Mouse (Mus musculus) stomach, postnatal 0 days (tissue): ENCODE measurements around the gene Slc29a3. TPM values are rescaled to one million over a fixed set of nuclear protein-coding genes. Genes with fewer than 3 reads are reported as not detected.

Experiments used
- ATAC-seq: fragments of 200-750 bp; cut with Nextera tagmentation; 2 replicates; pipeline ENCODE4 v1.8.0; 2017; ENCODE audit not compliant: low FRiP score, low TSS enrichment
- DNase-seq: peaks from one replicate; pipeline ENCODE4 v3.0.0-alpha.2; 2016; ENCODE audit warnings: low spot score
- H3K27ac ChIP-seq: fragments of 300-500 bp; sonication (generic); replicated peaks from 2 replicates; pipeline ENCODE4 v1.5.1; 2014; ENCODE audit warnings: mild to moderate bottlenecking, control low read depth
- H3K27me3 ChIP-seq: fragments of 300-500 bp; sonication (generic); 2 replicates; pipeline ENCODE4 v1.6.1; 2014; ENCODE audit warnings: low read length; ENCODE audit not compliant: control insufficient read depth, insufficient read depth
- H3K36me3 ChIP-seq: fragments of 300-500 bp; sonication (generic); 2 replicates; pipeline ENCODE4 v1.6.1; 2014; ENCODE audit warnings: low read length, mixed read lengths; ENCODE audit not compliant: control insufficient read depth, insufficient read depth
- H3K4me1 ChIP-seq: fragments of 300-500 bp; sonication (generic); replicated peaks from 2 replicates; pipeline ENCODE4 v1.6.1; 2014; ENCODE audit warnings: antibody characterized with exemption; ENCODE audit not compliant: control insufficient read depth, insufficient read depth
- H3K4me2 ChIP-seq: fragments of 300-500 bp; sonication (generic); replicated peaks from 2 replicates; pipeline ENCODE4 v1.6.1; 2014; ENCODE audit warnings: low read depth, mild to moderate bottlenecking, control low read depth, moderate library complexity
- H3K4me3 ChIP-seq: fragments of 300-500 bp; sonication (generic); 2 replicates; pipeline ENCODE4 v1.5.1; 2014; ENCODE audit warnings: low read depth, low read length, control low read depth
- H3K9ac ChIP-seq: fragments of 300-500 bp; sonication (generic); 2 replicates; pipeline ENCODE4 v1.6.1; 2014; ENCODE audit warnings: mild to moderate bottlenecking, low read length, control low read depth, mixed read lengths
- H3K9me3 ChIP-seq: fragments of 300-500 bp; sonication (generic); 2 replicates; pipeline ENCODE4 v1.6.1; 2016; ENCODE audit warnings: low read length; ENCODE audit not compliant: control insufficient read depth
- CTCF ChIP-seq: IDR thresholded peaks from 2 replicates; pipeline ENCODE4 v1.5.1; 2016; ENCODE audit warnings: antibody characterized with exemption, low read depth, mild to moderate bottlenecking, moderate library complexity
- EP300 ChIP-seq: optimal IDR thresholded peaks from 2 replicates; pipeline ENCODE3; 2016; ENCODE audit warnings: antibody characterized with exemption
- WGBS: fragments of 180-500 bp; shearing (Covaris S2); extraction: QIAGEN DNeasy Blood & Tissue Kit; methylation state at CpG from one replicate; pipeline ENCODE4 v1.1.7; 2014; 5-methylcytosine and 5-hydroxymethylcytosine counted together
- polyA plus RNA-seq: library from polyadenylated mRNA; unstranded; fragments of >200 nt; fragmentation: Nextera tagmentation; extraction: Ambion mirVana; gene quantifications from 2 replicates; pipeline ENCODE4 v1.2.1, GENCODE M21; 2015

The Slc29a3 gene
- polyA plus RNA-seq, 1 experiment from 2014 or later: 5.8 TPM

DNA sequence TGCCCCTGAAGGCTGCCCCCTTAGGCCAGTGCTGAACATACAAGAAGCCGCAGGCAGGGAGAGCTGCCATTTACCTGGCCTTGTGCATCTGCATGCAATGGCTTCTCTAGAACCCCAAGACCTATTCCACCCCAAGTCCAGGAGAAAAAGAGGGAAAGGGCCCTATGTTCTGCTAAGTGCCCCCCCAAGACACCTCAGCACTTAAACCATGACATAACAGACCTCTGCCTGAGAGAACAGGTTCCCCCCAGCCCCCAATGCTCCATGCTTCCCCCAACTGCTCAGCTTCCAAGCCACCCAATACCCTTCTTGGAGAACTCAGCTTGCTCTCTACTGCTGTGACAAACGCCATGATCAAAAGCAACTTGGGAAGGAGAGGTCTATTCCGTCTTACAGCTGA is 73.7 kb downstream of the Slc29a3 start:
- no peaks in the 10 kb centered on the region for H3K4me1 ChIP-seq
- WGBS: 83% methylated on average over 3 of the region's 3 CpGs

DNA sequence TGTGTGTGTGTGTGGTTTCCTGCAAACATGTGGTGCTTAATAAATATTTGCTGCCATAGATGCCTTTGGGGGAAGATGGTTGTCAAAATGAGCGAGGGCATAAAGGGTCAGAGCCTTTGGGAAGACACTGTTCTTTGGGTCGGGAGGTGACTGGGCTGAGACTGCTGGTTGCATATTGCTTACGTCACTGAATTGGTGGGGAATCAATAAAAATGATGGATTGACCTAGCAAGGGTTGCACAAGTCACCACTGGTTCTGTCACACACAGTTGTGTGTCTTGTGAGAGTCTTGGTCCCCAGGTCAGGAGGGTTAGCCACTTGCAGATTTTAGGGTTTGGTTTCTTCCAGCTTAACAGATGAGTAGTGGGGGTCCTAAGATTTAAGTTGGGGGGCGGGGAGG is 75.3 kb downstream of the Slc29a3 start:
- Histone ChIP-seq H3K27me3 (no peaks in the 10 kb centered on the region), H3K9ac (no peak overlapping the region), H3K36me3 (no peaks in the 10 kb centered on the region), H3K9me3 (no peaks in the 10 kb centered on the region), H3K4me2 (no peak overlapping the region), H3K4me1 (no peaks in the 10 kb centered on the region), H3K4me3 (no peak overlapping the region), H3K27ac (no peak overlapping the region)
- DNase-seq (no peak), ATAC-seq (no peak)
- TF ChIP-seq CTCF: no peak
- TF ChIP-seq EP300: no peak
- 57% methylated on average over 4 of the region's 4 CpGs for WGBS

More for the DNA sequence above, 73.7 kb downstream of the Slc29a3 start:
- H3K27ac ChIP-seq: no peak overlapping the region
- H3K27me3 ChIP-seq: no peaks in the 10 kb centered on the region
- no peak for ATAC-seq
- TF ChIP-seq EP300: no peak
- no peak for TF ChIP-seq CTCF
- no peaks in the 10 kb centered on the region for H3K9me3 ChIP-seq
- no peak overlapping the region for H3K9ac ChIP-seq
- no peak overlapping the region for H3K4me3 ChIP-seq
- no peak for DNase-seq
- no peak overlapping the region for H3K4me2 ChIP-seq
- no peaks in the 10 kb centered on the region for H3K36me3 ChIP-seq

DNA sequence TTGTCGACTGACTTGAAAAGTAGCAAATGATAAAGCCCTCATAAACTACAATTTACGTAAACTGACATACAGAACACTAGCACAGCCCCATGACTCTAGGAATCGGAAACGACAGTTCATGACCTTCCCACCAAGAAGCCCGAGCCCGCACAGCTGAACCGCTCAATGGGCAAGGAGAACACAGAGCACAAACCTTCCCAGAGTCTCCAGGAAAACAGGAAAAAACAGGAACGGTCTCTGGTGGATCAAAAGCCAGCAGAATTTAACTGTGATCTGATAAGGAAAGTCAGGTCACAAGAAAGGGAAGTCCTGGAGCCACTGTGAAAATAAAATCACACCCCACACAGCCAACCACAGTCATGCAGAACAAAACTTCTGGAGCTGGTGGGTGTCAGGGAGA is 82.4 kb downstream of the Slc29a3 start:
- no peak overlapping the region for H3K9ac ChIP-seq
- no peaks in the 10 kb centered on the region for H3K27me3 ChIP-seq
- no peak overlapping the region for H3K27ac ChIP-seq
- no peak for ATAC-seq
- H3K4me2 ChIP-seq: no peak overlapping the region
- no peak for DNase-seq
- no peaks in the 10 kb centered on the region for H3K4me1 ChIP-seq
- no peaks in the 10 kb centered on the region for H3K9me3 ChIP-seq
- WGBS: 69% methylated on average over 8 of the region's 8 CpGs
- H3K36me3 ChIP-seq: no peaks in the 10 kb centered on the region
- TF ChIP-seq CTCF: no peak
- TF ChIP-seq EP300: no peak
- H3K4me3 ChIP-seq: no peak overlapping the region

DNA sequence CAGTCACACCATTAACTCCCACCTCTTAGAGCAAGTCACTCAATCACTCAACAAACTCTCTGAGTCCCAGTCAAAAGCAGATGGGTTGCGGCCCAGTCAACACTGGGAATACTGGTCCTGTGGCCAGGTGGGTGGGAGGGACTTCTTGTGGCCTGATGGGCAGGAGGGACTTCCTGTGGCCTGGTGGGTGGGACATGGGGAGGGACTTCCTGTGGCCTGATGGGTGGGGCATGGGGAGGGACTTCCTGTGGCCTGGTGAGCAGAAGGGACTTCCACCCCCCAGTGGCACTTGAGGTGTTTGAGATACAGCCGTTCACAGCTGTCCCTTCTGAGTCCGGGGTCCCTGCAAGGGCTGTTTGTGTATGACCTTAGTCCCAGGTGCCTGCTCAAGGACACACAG is 84.0 kb downstream of the Slc29a3 start:
- H3K4me1 ChIP-seq: no peaks in the 10 kb centered on the region
- ATAC-seq: no peak
- H3K27me3 ChIP-seq: no peaks in the 10 kb centered on the region
- no peak overlapping the region for H3K27ac ChIP-seq
- DNase-seq: no peak
- H3K36me3 ChIP-seq: no peaks in the 10 kb centered on the region
- no peak overlapping the region for H3K4me3 ChIP-seq
- no peak for TF ChIP-seq EP300
- no peak for TF ChIP-seq CTCF
- H3K4me2 ChIP-seq: no peak overlapping the region
- 79% methylated on average over 3 of the region's 3 CpGs for WGBS
- H3K9me3 ChIP-seq: no peaks in the 10 kb centered on the region
- H3K9ac ChIP-seq: no peak overlapping the region

Other genes with a start within 250 kb of the Slc29a3 start
- 0.11 and 0.18 TPM in 2 replicates for gene Cdh23, start 56.3 kb downstream of the Slc29a3 start, polyA plus RNA-seq
- 3.8 and 4.1 TPM in 2 replicates for gene Unc5b, start 78.8 kb upstream of the Slc29a3 start, polyA plus RNA-seq